Mouse (Mus musculus): Measurements from ENCODE around the gene Dntt.

Gene Dntt

GRCm38 (mm10) chr19:41029219-41029618 is at the start of gene Dntt:
Dntt (plus strand) TSS chr19:41029275.
- DNase-seq (ENCODE audit: extremely low read depth, low read depth), result no peak

- DNase-seq (ENCODE audit: extremely low read depth, low read depth), result no peak
Measured at GRCm38 (mm10) chr19:40980671-40981070, 48.4 kb upstream of the Dntt start.

- DNase-seq (ENCODE audit: extremely low read depth, low read depth), result no peak
Measured at GRCm38 (mm10) chr19:40984536-40984935, 44.5 kb upstream of the Dntt start.

- DNase-seq (ENCODE audit: extremely low read depth, low read depth), result no peak
Measured at GRCm38 (mm10) chr19:40988856-40989255, 40.2 kb upstream of the Dntt start.

GRCm38 (mm10) chr19:40989961-40990600 is 39.0 kb upstream of the Dntt start:
- no peak for DNase-seq (ENCODE audit: extremely low read depth, low read depth)

GRCm38 (mm10) chr19:40990781-40991343 is 38.2 kb upstream of the Dntt start:
- DNase-seq (ENCODE audit: extremely low read depth, low read depth), result no peak

GRCm38 (mm10) chr19:40991626-40992025 is 37.4 kb upstream of the Dntt start:
- no peak for DNase-seq (ENCODE audit: extremely low read depth, low read depth)

- DNase-seq (ENCODE audit: extremely low read depth, low read depth), result no peak
Measured at GRCm38 (mm10) chr19:40992096-40992495, 37.0 kb upstream of the Dntt start.

GRCm38 (mm10) chr19:40992517-40993044 is 36.5 kb upstream of the Dntt start:
- no peak for DNase-seq (ENCODE audit: extremely low read depth, low read depth)

DNA sequence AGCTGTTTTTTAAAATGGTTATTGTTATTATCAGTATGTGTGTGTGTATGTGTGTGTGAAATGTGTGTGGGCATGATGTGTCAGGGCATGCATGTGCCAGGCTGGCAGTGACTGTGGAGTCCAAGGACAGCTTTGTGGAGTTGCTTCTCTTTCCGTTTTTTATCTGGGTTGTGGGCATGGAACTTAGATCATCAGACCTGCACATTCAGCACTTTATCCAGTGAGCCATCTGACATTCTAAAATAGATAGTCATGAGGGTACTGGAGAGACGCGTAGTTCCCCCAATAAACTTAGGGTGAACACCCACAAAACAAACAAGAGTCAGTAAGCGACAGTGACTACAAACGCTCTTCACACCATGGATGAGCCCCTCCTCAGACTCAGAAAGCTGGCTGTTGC is 35.7 kb upstream of the Dntt start:
- no peak for DNase-seq (ENCODE audit: extremely low read depth, low read depth)

DNA sequence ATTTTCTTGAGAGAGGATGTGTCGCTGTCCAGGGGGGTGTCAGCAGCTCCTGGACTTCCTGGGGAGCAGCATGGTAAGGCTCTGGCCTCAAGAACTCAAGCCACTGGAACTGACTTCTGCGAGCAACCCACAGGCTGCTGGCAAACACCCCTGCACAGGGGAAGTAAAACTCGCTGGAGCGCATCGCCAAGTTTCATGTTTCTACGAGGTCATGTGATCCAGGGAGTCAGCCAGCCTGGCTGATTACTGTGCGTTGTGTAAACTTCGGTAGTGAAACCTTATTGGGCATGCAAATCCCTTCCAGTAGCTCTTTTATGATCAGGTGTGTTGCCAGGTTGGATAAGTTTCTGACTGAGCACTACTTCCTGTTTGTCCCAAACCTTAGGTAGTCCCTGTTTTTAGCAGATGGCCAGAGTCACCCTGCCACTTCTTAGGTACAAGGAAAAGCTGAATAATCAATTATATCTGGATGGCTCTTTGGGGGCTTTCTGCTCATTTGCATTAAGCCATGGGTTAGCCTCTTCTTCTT is 35.0 kb upstream of the Dntt start, which contains the start of gene Blnk:
Gene Blnk (minus strand): TSS at position 479 of the 529 bp plus-strand sequence.
- DNase-seq (ENCODE audit: extremely low read depth, low read depth), result no peak

GRCm38 (mm10) chr19:40994911-40995310 is 34.2 kb upstream of the Dntt start:
- DNase-seq (ENCODE audit: extremely low read depth, low read depth), result no peak

DNA sequence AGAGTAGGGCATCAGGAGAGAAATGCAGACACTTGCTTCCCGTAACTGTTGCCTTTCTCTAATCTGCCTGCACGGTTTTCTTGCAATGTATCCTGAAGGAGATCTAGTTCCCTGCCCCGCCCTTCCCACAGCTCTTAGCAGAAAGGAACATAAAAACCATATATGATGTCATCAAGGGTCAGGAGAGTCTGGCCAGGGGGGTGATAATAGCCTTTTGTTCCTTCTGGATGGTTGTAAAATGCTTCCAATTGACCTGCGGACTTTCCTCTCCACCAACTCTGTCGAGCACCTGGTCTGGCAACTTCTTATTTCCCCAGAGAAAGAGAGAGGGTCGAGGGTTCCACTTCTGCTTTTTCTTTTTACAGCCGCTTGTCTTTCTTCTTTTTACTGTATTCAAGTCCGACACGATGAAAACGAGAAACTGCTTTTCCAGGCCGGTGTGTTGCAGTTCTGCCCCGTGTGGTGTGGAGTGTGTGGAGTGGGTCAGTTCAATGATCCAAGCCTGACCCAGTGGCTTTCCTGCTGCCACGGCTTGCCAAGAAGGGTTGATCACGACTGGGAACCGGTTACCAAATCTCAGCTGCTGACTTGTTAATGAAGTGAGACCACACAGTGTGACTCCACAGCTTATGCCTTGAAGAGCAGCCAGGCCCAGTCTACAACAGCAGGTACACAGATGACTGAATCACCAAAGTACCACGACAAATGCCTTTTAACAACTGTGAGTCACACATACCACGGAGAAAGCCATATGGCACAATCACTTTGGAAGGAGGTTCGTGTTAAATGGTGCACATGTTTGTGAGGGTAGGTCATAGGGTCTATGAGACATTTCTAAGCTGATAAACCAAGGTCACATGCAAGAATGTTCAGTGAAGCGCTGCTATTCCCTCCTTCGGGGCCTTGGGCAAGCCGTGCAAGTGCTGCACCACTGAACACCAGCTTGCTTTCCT is 33.4 kb upstream of the Dntt start:
- DNase-seq (ENCODE audit: extremely low read depth, low read depth), result no peak

DNA sequence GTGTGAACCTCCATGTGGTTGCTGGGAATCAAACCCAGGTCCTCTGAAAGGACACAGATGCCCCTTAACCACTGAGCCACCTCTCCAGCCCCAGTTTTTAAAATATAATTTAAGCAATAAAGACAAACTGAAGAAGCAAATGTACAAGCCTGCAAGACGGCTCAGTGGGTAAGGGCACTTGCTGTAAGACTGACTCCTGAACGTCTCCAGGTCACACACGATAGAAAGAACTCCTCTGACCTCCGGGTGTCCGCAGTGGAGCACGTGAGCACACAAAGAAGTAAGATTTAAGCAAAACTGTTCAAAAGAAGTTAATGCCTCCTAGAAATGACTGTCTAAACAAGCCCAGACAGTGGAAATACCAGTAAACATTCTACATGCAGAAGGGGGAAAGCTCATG is 32.4 kb upstream of the Dntt start:
- no peak for DNase-seq (ENCODE audit: extremely low read depth, low read depth)

GRCm38 (mm10) chr19:40998469-40999170 is 30.5 kb upstream of the Dntt start:
- no peak for DNase-seq (ENCODE audit: extremely low read depth, low read depth)

DNA sequence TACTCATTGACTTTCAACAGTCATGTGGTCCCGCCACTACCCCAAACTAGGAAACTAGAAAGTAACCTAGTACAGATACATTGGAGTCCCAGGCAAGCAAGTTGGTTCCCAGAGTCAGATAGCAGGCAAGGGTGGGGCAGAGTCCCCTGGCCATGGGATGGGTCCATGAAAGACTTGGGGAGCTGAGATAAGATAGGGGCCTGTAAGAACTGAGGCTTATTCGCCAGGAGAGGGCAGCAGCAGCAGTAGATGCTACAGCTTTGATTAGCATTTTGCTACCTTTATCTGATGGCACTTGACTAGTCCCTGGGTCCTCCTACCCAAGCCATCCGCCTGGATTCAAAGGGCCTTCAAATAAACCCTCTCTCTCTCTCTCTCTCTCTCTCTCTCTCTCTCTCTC is 29.5 kb upstream of the Dntt start:
- DNase-seq (ENCODE audit: extremely low read depth, low read depth), result no peak

- no peak for DNase-seq (ENCODE audit: extremely low read depth, low read depth)
Measured at GRCm38 (mm10) chr19:41003694-41004315, 25.3 kb upstream of the Dntt start.

- no peak for DNase-seq (ENCODE audit: extremely low read depth, low read depth)
Measured at GRCm38 (mm10) chr19:41006621-41007020, 22.5 kb upstream of the Dntt start.

DNA sequence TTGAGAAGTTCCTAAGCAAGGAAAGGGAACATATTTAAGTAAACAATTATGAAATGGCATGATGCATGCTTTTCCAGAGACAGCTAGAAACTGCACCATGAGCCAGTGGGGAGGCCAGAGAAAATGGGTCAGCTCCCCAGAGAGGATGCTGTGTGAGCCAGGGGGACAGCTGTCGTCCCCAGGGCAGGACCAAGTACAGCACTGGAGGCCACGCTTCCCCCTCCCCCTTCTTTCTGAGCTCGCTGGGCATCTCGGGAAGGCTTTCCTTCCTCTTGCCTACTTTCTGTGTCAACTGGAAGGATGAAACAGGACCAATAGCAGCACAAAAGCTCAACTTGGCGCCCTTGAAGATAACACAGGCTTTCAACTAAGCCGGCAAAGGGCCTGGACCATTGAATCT is 21.7 kb upstream of the Dntt start:
- no peak for DNase-seq (ENCODE audit: extremely low read depth, low read depth)

DNA sequence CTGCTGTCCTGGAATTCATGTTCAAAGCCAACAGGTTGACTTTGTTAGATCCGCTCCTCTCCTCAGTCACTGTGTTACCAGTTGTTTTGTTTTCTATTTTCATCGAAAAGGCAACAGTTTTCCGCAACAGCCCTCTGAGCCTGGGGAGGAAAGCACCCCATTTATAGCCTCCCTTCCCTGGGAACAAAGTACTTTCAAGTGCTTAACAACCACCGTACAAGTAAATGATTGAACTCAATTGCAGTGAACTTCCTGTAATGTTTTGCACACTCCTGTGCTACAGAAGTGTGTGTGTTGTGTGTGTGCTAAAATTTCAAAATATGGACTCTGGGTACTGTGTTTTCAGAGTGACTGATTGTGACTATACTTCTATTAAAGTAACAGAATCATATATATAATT is 21.3 kb upstream of the Dntt start:
- no peak for DNase-seq (ENCODE audit: extremely low read depth, low read depth)

All from MEL-GATA-1-ER (cell line).